13 mouse cellular contexts compared by ENCODE assay signal in genomic region chr17:31751262-31751661, GRCm38 (mm10).
DNase-seq lines count a peak whose midpoint lies in the region; ATAC-seq and TF ChIP-seq lines count a peak whose summit lies in the region.
"Had no signal": no experiment of that assay in that cellular context is flagged by ENCODE, and none has a peak within 500 bp of the region (broad histone marks: within the 10 kb centered on the region; RNA-seq: fewer than 3 reads in every experiment).

No protein-coding gene starts in this region.

- 74% methylated on average over 2 of the region's 2 CpGs for WGBS in heart, postnatal 0 days

- H3K27ac ChIP-seq in heart, postnatal 0 days (ENCODE audit: low read depth) = no peak overlapping the region
- H3K27ac ChIP-seq: forebrain, embryonic 15.5 days; limb, embryonic 13.5 days; midbrain, embryonic 10.5 days; neural tube, embryonic 13.5 days had no signal

- no peak overlapping the region for H3K4me2 ChIP-seq in heart, postnatal 0 days (ENCODE audit: low read depth, low read length)
- H3K4me2 ChIP-seq: forebrain, embryonic 15.5 days; limb, embryonic 13.5 days; neural tube, embryonic 13.5 days had no signal

- no peak overlapping the region for H3K4me3 ChIP-seq in heart, postnatal 0 days (ENCODE audit: low read depth, low read length)
- H3K4me3 ChIP-seq: forebrain, embryonic 15.5 days; limb, embryonic 13.5 days; midbrain, embryonic 10.5 days; neural tube, embryonic 13.5 days had no signal

- H3K27me3 ChIP-seq in heart, postnatal 0 days (ENCODE audit: control insufficient read depth, insufficient read depth, low read length) = no peaks in the 10 kb centered on the region
- H3K27me3 ChIP-seq: forebrain, embryonic 15.5 days; limb, embryonic 13.5 days; neural tube, embryonic 13.5 days had no signal

- peak; percentile 56 for TF ChIP-seq CTCF in heart, postnatal 0 days (IDR thresholded peaks at IDR 0.05; ENCODE audit: low read depth)

- no peaks in the 10 kb centered on the region for H3K36me3 ChIP-seq in heart, postnatal 0 days (replicated peaks; ENCODE audit: control insufficient read depth, insufficient read depth, low read length)
- H3K36me3 ChIP-seq: forebrain, embryonic 15.5 days; limb, embryonic 13.5 days; midbrain, embryonic 10.5 days; neural tube, embryonic 13.5 days had no signal

- H3K9me3 ChIP-seq in heart, postnatal 0 days (replicated peaks; ENCODE audit: control insufficient read depth, low read length) = no peaks in the 10 kb centered on the region
- H3K9me3 ChIP-seq: forebrain, embryonic 15.5 days had no signal

- H3K9ac ChIP-seq in heart, postnatal 0 days (replicated peaks; ENCODE audit: low read depth, low read length) = no peak overlapping the region
- H3K9ac ChIP-seq: forebrain, embryonic 15.5 days; limb, embryonic 13.5 days; neural tube, embryonic 13.5 days had no signal

- no peak for ATAC-seq in heart, postnatal 0 days (ENCODE audit: insufficient read depth, low read depth)
- ATAC-seq: forebrain, embryonic 15.5 days had no signal

- H3K4me1 ChIP-seq in heart, postnatal 0 days (ENCODE audit: control insufficient read depth, insufficient read depth) = peaks cover 20% of the 10 kb centered on the region

- no peak for TF ChIP-seq EP300 in heart, postnatal 0 days (IDR thresholded peaks at IDR 0.05; ENCODE audit: low read depth)

- intact Hi-C loops in heart, postnatal 36 days (cut with DNase I) = no loop called here

- no peak for DNase-seq in heart, postnatal 0 days (ENCODE audit: low spot score)
- DNase-seq in heart, postnatal 36 days = no peak
- DNase-seq in spleen, adult 18-20 months = peak; percentile 56 to 59
- DNase-seq in spleen, adult 12 weeks (ENCODE audit: low spot score) = no peak
- DNase-seq in lung, postnatal 25 days (ENCODE audit: low spot score) = peak; percentile 71
- DNase-seq in yolk sac, embryonic 10.5 days (ENCODE audit: low spot score) = peak; percentile 25
- DNase-seq in frontal cortex, postnatal 10 days (ENCODE audit: low spot score in 2 of 2) = no peak
- no peak for DNase-seq in cerebellum, adult 11 months
- DNase-seq: cerebellum, adult 11-12 months had no signal

Comparison
In these comparisons a context has a peak if more than half of its experiments do, and no peak if none do; other contexts are left out.
1. DNase-seq: peak in spleen, adult 18-20 months (2 of 2), lung, postnatal 25 days (single experiment) and yolk sac, embryonic 10.5 days (single experiment); none in heart, postnatal 0 days (single experiment), heart, postnatal 36 days (0 of 2), spleen, adult 12 weeks (single experiment), frontal cortex, postnatal 10 days (0 of 2) and cerebellum, adult 11 months (single experiment).